Mouse (Mus musculus): Measurements from ENCODE around the gene Iffo2. TPM values are rescaled to one million over a fixed set of nuclear protein-coding genes. Genes with fewer than 3 reads are reported as not detected.
A peak's percentile ranks its signal among the peaks of the same experiment; 100 is the strongest.

Iffo2 gene
- polyA plus RNA-seq, 1 experiment from 2014 or later = 2.4 TPM

- WGBS = 60% methylated on average over 4 of the region's 4 CpGs
- H3K9me3 ChIP-seq (replicated peaks; ENCODE audit: control insufficient read depth, low read length) = no peaks in the 10 kb centered on the region
- no peak overlapping the region for H3K4me2 ChIP-seq (ENCODE audit: low read depth, low read length)
- H3K4me1 ChIP-seq (ENCODE audit: control insufficient read depth, insufficient read depth, low read length) = peaks cover 24% of the 10 kb centered on the region
- H3K36me3 ChIP-seq (ENCODE audit: control insufficient read depth, insufficient read depth) = no peaks in the 10 kb centered on the region
- H3K27ac ChIP-seq (ENCODE audit: low read length) = no peak overlapping the region
- H3K4me3 ChIP-seq (ENCODE audit: low read length) = no peak overlapping the region
- H3K9ac ChIP-seq (ENCODE audit: low read length) = no peak overlapping the region
- no peak for ATAC-seq (replicated peaks; ENCODE audit: extremely low read depth, insufficient read depth, low FRiP score)
- no peaks in the 10 kb centered on the region for H3K27me3 ChIP-seq (ENCODE audit: control insufficient read depth, insufficient read depth, low read length)
These were observed 60.1 kb downstream of the Iffo2 start for GRCm38 (mm10) chr4:139590446-139590845.

- peaks cover 29% of the 10 kb centered on the region for H3K4me1 ChIP-seq (ENCODE audit: control insufficient read depth, insufficient read depth, low read length)
- no peak overlapping the region for H3K9ac ChIP-seq (ENCODE audit: low read length)
- no peaks in the 10 kb centered on the region for H3K36me3 ChIP-seq (ENCODE audit: control insufficient read depth, insufficient read depth)
- no peaks in the 10 kb centered on the region for H3K27me3 ChIP-seq (ENCODE audit: control insufficient read depth, insufficient read depth, low read length)
- no peak overlapping the region for H3K4me2 ChIP-seq (ENCODE audit: low read depth, low read length)
- no peak for ATAC-seq (replicated peaks; ENCODE audit: extremely low read depth, insufficient read depth, low FRiP score)
- WGBS = 50% methylated on average over 7 of the region's 7 CpGs
- no peak overlapping the region for H3K27ac ChIP-seq (ENCODE audit: low read length)
- no peaks in the 10 kb centered on the region for H3K9me3 ChIP-seq (replicated peaks; ENCODE audit: control insufficient read depth, low read length)
- H3K4me3 ChIP-seq (ENCODE audit: low read length) = no peak overlapping the region
These were observed 62.5 kb downstream of the Iffo2 start for GRCm38 (mm10) chr4:139592895-139593294.

- no peak for ATAC-seq (replicated peaks; ENCODE audit: extremely low read depth, insufficient read depth, low FRiP score)
- no peak overlapping the region for H3K4me3 ChIP-seq (ENCODE audit: low read length)
- no peak overlapping the region for H3K27ac ChIP-seq (ENCODE audit: low read length)
- no peak overlapping the region for H3K9ac ChIP-seq (ENCODE audit: low read length)
- peaks cover 33% of the 10 kb centered on the region for H3K4me1 ChIP-seq (ENCODE audit: control insufficient read depth, insufficient read depth, low read length)
- 71% methylated on average over 6 of the region's 6 CpGs for WGBS
- no peaks in the 10 kb centered on the region for H3K9me3 ChIP-seq (replicated peaks; ENCODE audit: control insufficient read depth, low read length)
- no peaks in the 10 kb centered on the region for H3K27me3 ChIP-seq (ENCODE audit: control insufficient read depth, insufficient read depth, low read length)
- no peaks in the 10 kb centered on the region for H3K36me3 ChIP-seq (ENCODE audit: control insufficient read depth, insufficient read depth)
- H3K4me2 ChIP-seq (ENCODE audit: low read depth, low read length) = no peak overlapping the region
These were observed 63.0 kb downstream of the Iffo2 start for GRCm38 (mm10) chr4:139593383-139593782.

GRCm38 (mm10) chr4:139594062-139594461, 63.7 kb downstream of the Iffo2 start:
- Histone ChIP-seq H3K4me2 (ENCODE audit: low read depth, low read length) (no peak overlapping the region), H3K9ac (ENCODE audit: low read length) (no peak overlapping the region), H3K9me3 (replicated peaks; ENCODE audit: control insufficient read depth, low read length) (no peaks in the 10 kb centered on the region), H3K4me1 (ENCODE audit: control insufficient read depth, insufficient read depth, low read length) (peaks cover 38% of the 10 kb centered on the region), H3K27ac (ENCODE audit: low read length) (0 out of 2 replicates have a peak overlapping the region, but pooled peaks have one; percentile 23), H3K27me3 (ENCODE audit: control insufficient read depth, insufficient read depth, low read length) (no peaks in the 10 kb centered on the region), H3K4me3 (ENCODE audit: low read length) (no peak overlapping the region), H3K36me3 (ENCODE audit: control insufficient read depth, insufficient read depth) (no peaks in the 10 kb centered on the region)
- 58% methylated on average over 3 of the region's 3 CpGs for WGBS
- ATAC-seq (replicated peaks; ENCODE audit: extremely low read depth, insufficient read depth, low FRiP score) = no peak

- WGBS = 50% methylated on average over 9 of the region's 9 CpGs
- H3K9ac ChIP-seq (ENCODE audit: low read length) = 0 out of 2 replicates have a peak overlapping the region, but pooled peaks have one; percentile 4
These were observed 66.4 kb downstream of the Iffo2 start for GRCm38 (mm10) chr4:139596715-139597114.

GRCm38 (mm10) chr4:139597286-139598284, 67.2 kb downstream of the Iffo2 start:
- no peaks in the 10 kb centered on the region for H3K27me3 ChIP-seq (ENCODE audit: control insufficient read depth, insufficient read depth, low read length)
- no peak for ATAC-seq (replicated peaks; ENCODE audit: extremely low read depth, insufficient read depth, low FRiP score)
- H3K4me2 ChIP-seq (ENCODE audit: low read depth, low read length) = peak overlapping the region; percentile 73
- peak overlapping the region; percentile 66 for H3K9ac ChIP-seq (ENCODE audit: low read length)
- H3K4me1 ChIP-seq (ENCODE audit: control insufficient read depth, insufficient read depth, low read length) = peaks cover 59% of the 10 kb centered on the region
- 40% methylated on average over 20 of the region's 20 CpGs for WGBS
- no peaks in the 10 kb centered on the region for H3K9me3 ChIP-seq (replicated peaks; ENCODE audit: control insufficient read depth, low read length)
- peak overlapping the region; percentile 44; the same call in 1 of the 2 replicates for H3K4me3 ChIP-seq (ENCODE audit: low read length)
- no peaks in the 10 kb centered on the region for H3K36me3 ChIP-seq (ENCODE audit: control insufficient read depth, insufficient read depth)
- H3K27ac ChIP-seq (ENCODE audit: low read length) = peak overlapping the region; percentile 92

More at GRCm38 (mm10) chr4:139596715-139597114, 66.4 kb downstream of the Iffo2 start:
- Histone ChIP-seq H3K4me1 (ENCODE audit: control insufficient read depth, insufficient read depth, low read length) (peaks cover 53% of the 10 kb centered on the region), H3K4me3 (ENCODE audit: low read length) (no peak overlapping the region), H3K9me3 (replicated peaks; ENCODE audit: control insufficient read depth, low read length) (no peaks in the 10 kb centered on the region), H3K36me3 (ENCODE audit: control insufficient read depth, insufficient read depth) (no peaks in the 10 kb centered on the region), H3K4me2 (ENCODE audit: low read depth, low read length) (no peak overlapping the region), H3K27ac (ENCODE audit: low read length) (no peak overlapping the region), H3K27me3 (ENCODE audit: control insufficient read depth, insufficient read depth, low read length) (no peaks in the 10 kb centered on the region)
- no peak for ATAC-seq (replicated peaks; ENCODE audit: extremely low read depth, insufficient read depth, low FRiP score)

- Histone ChIP-seq H3K9me3 (replicated peaks; ENCODE audit: control insufficient read depth, low read length) (no peaks in the 10 kb centered on the region), H3K4me3 (ENCODE audit: low read length) (peak overlapping the region; percentile 44), H3K4me1 (ENCODE audit: control insufficient read depth, insufficient read depth, low read length) (peaks cover 66% of the 10 kb centered on the region), H3K27ac (ENCODE audit: low read length) (peak overlapping the region; percentile 92), H3K27me3 (ENCODE audit: control insufficient read depth, insufficient read depth, low read length) (no peaks in the 10 kb centered on the region), H3K36me3 (ENCODE audit: control insufficient read depth, insufficient read depth) (no peaks in the 10 kb centered on the region), H3K4me2 (ENCODE audit: low read depth, low read length) (peak overlapping the region; percentile 73), H3K9ac (ENCODE audit: low read length) (peak overlapping the region; percentile 66)
- ATAC-seq (replicated peaks; ENCODE audit: extremely low read depth, insufficient read depth, low FRiP score) = peak; percentile 5; the same call in 1 of the 2 replicates
- WGBS = 12% methylated on average over 13 of the region's 13 CpGs
These were observed 68.0 kb downstream of the Iffo2 start for GRCm38 (mm10) chr4:139598356-139598755.

GRCm38 (mm10) chr4:139598950-139599518, 68.7 kb downstream of the Iffo2 start:
- H3K9ac ChIP-seq (ENCODE audit: low read length) = peak overlapping the region; percentile 66
- H3K27me3 ChIP-seq (ENCODE audit: control insufficient read depth, insufficient read depth, low read length) = no peaks in the 10 kb centered on the region
- peak overlapping the region; percentile 73 for H3K4me2 ChIP-seq (ENCODE audit: low read depth, low read length)
- no peaks in the 10 kb centered on the region for H3K36me3 ChIP-seq (ENCODE audit: control insufficient read depth, insufficient read depth)
- H3K9me3 ChIP-seq (replicated peaks; ENCODE audit: control insufficient read depth, low read length) = no peaks in the 10 kb centered on the region
- H3K4me1 ChIP-seq (ENCODE audit: control insufficient read depth, insufficient read depth, low read length) = peaks cover 66% of the 10 kb centered on the region
- H3K27ac ChIP-seq (ENCODE audit: low read length) = peak overlapping the region; percentile 92
- H3K4me3 ChIP-seq (ENCODE audit: low read length) = peak overlapping the region; percentile 44
- WGBS = under 1% methylated on average over 12 of the region's 12 CpGs
- peak; percentile 79 for ATAC-seq (replicated peaks; ENCODE audit: extremely low read depth, insufficient read depth, low FRiP score)

All from heart, embryonic 16.5 days (tissue).